Mouse (Mus musculus) v-Abl transformed pro-B cells (cell line): ENCODE data around the gene Olfr1446.

Experiments
- in situ Hi-C, 2 experiments: fragments of 400-800 bp; cut with MboI; formaldehyde crosslinking; loops; one replicate each; pipeline ENCODE4 v1.15.1; 2025; ENCODE audit not compliant: unreplicated experiment in 2 of 2

Olfr1446 gene

DNA sequence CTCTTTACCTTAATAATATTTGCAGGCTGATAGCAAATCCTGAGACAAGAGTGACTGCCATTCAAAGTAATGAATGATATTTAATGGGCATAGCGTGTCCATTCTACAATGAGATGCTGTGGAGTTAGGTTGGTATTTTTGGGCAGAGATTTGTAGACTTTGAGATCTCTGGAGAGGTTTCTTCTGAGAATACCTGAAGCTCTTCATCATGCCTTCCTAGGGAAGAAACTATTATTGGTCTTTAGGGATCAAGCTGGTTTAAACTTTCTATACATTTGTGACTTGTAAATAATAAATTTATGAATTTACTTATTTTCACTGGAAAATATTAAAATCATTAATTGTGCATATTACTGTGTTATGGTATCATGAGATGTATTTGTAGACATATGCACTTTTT is at the start of gene Olfr1446:
Olfr1446 (minus strand) TSS at position 101 of the 400 bp plus-strand sequence.
- in situ Hi-C loops, result no loop called here

DNA sequence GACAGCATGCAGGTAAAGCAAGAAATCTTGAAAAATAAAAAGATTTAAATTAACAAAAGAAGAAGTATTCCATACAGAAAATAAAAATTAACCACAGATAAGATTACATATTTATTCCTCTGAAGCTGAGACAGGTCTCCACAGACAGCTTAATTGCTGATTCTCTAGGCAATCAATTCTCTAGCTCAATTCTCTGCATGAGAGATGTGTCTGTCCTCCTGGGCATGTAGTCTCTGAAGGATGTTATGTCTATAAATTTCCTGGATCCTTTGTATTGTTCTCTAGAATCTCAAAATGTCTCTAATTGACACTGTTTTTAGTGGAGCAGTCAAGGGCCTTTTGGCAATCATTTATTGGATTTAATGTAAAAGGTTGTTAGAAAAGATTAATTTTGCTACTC is 37.2 kb upstream of the Olfr1446 start, which contains the start of gene Olfr1449:
Olfr1449 (plus strand) TSS at position 301 of the 400 bp plus-strand sequence.
- in situ Hi-C loops, result no loop called here

DNA sequence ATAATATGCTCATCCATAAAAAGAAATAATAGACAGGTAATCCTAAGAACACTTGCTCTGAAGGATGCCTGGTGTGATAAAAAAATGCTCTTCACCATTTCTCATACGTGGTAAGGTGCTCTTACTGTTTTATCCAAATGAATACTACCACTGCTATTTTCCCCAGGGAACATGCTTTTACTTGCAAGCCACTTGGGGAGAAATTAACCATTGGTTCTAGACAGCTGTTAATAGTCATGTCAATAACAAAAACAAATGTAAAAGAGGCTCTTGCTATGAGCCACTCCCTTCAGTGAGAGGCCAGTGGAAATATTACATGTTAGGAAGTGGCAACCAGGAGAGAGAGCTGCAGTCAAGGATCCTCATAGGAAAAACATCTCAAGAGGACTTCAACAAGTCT is 31.0 kb upstream of the Olfr1446 start, which contains the start of gene Olfr1448:
Olfr1448 (minus strand) TSS at position 101 of the 400 bp plus-strand sequence.
- in situ Hi-C loops, result no loop called here

DNA sequence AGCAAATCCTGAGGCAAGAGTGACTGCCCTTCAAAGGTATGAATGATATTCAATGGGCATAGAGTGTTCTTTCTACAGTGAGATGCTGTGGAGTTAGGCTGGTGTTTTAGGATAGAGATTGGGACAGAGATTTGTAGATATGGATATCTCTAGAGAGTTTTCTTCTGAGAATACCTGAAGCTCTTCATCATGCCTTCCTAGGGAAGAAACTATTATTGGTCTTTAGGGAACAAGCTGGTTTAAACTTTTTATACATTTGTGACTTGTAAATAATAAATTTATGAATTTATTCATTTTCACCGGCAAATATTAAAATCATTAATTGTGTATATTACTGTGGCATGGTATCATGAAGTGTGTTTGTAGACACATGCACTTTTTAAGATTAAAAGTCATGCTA is 10.3 kb upstream of the Olfr1446 start, which contains the start of gene Olfr1447:
Olfr1447 (minus strand) TSS at position 101 of the 400 bp plus-strand sequence.
- in situ Hi-C loops, result no loop called here

DNA sequence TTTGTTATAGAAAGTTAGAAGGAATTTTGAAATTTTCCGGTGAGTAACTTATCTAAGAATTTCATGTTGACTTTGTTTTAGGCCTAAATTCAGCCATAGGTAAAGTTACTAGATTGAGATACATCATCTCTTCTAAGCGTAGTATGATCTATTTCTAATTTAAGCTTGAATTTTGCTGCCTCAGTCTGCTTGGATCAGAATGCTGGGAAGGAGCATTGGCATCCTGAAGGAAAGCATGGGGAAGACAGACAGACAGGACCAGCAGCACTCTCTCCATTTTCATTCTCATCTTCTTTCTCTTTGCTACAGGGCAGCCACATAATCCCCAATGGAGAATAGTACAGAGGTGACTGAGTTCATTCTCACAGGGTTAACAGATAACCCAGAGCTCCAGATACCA is 9.8 kb downstream of the Olfr1446 start, which contains the start of gene Olfr1445:
Olfr1445 (plus strand) TSS at position 301 of the 400 bp plus-strand sequence.
- in situ Hi-C loops, result no loop called here

DNA sequence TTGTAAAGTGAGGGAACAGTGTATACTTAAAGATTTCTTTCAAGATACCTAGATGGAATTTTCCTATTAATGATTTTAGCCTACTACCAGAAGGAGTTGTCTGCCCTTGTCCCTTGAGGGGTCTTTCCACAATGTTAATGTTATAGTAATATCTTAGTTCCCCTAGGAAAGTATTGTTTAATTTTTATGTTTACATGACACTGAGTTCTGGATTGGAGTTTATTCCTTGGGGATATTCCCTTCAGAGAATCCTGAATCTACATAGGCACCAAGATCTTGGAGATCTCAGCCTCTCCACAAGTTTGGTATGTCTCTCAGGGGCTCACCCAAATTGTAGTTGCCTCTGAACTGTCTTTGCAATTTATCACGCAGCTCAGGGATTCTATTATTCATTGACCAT is 36.3 kb downstream of the Olfr1446 start, which contains the start of gene Olfr1444:
Olfr1444 (plus strand) TSS at position 301 of the 400 bp plus-strand sequence.
- in situ Hi-C loops, result no loop called here

DNA sequence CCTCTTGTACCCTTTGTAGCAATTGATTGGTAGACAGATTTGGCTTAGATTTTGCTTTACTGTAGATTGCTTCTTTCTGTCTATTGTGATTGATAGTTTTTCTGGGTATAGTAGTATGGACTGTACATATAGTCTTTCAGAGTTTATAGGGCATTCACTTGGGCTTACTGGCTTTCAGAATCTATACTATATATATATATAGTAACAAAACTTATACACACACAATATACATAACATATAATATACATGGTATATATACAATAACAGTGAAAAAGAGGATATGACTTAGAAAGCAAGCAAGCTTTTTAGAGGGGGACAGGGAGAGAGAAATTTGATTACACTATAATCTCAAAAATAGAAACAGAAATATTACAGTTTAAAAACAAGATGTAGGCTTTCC is 46.9 kb downstream of the Olfr1446 start, which contains the start of gene Gm5244:
Gm5244 (plus strand) TSS at position 301 of the 400 bp plus-strand sequence.
- in situ Hi-C loops, result loop anchor here in 1 of 2 experiments (25.0 kb wide), 2 partner anchors 709 to 966 kb away; partner anchors contain the start of gene Olfr1499

DNA sequence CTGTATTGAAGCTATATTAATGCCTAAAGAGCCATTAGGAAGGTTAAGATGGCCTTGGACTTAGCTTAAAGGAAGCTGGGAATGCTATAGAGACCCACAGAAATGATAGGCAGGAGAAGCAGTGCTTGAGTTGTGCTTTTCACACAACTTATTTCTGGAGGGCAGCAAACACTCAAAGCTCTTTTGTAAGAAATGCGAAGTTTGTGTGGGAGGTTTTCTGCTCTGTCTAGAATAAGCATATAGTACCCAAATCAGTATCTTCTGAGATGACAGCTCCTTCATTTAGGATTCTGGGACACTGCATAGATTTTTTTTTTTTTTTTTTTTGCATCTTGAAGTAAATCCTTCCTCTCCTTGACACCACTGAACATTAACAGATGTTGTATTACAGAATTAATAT is 54.8 kb downstream of the Olfr1446 start:
- in situ Hi-C loops, result loop anchor here in 1 of 2 experiments (25.0 kb wide), 2 partner anchors 701 to 974 kb away; partner anchors contain the start of gene Olfr1499
